Mouse (Mus musculus) ES-E14 (cell line): ENCODE measurements at regions not wholly inside any gene's neighbourhood (a gene's known extent, or its start where the extent isn't known, plus 50 kb on each side); places are given as distances from the start of the nearest gene placed in this dataset.

Source experiments
- CHD2 ChIP-seq: IDR thresholded peaks from 2 replicates; pipeline ENCODE4 v1.6.1; 2014; ENCODE audit warnings: mild to moderate bottlenecking, low read depth, low read length, inconsistent platforms
- MAFK ChIP-seq: IDR thresholded peaks from 2 replicates; pipeline ENCODE4 v1.6.1; 2014; ENCODE audit warnings: mild to moderate bottlenecking, low read depth, low read length, inconsistent platforms; ENCODE audit not compliant: insufficient read depth
- ZC3H11A ChIP-seq: IDR thresholded peaks from 2 replicates; pipeline ENCODE4 v1.6.1; 2012; ENCODE audit warnings: low read depth, mild to moderate bottlenecking, inconsistent platforms, low read length, borderline replicate concordance
- ZNF384 ChIP-seq: IDR thresholded peaks from 2 replicates; pipeline ENCODE4 v1.6.1; 2012; ENCODE audit warnings: low read depth, low read length, inconsistent platforms

DNA sequence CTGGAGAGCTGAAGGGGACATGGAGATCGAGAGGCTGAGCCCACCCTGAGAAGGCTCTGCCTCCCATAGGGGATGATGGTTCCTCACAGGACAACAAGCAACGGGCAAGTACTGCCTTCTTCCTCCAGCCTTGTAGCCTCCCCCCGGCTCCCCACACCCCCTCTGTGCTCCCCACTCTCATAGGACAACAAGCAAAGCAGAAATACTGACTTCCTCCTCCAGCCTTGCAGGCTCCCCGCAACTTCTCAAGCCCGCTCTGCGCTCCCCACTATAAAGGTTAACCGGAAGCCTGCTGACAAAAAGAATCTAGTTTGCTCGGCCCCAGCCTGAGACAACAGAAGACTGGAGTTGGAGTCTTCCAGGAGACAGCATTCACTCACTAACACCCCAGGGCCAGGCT is 69.3 kb upstream of the Lrpprc start:
- TF ChIP-seq ZNF384 (no peak), ZC3H11A (no peak), MAFK (no peak), CHD2 (no peak)
